Mouse (Mus musculus): Measurements from ENCODE around the gene Mmp15.

GRCm38 (mm10) chr8:95305526-95305925 lies 46.5 kb upstream of the Mmp15 start:
- TF ChIP-seq POLR2A (IDR thresholded peaks at IDR 0.05; ENCODE audit: insufficient read depth, low read depth, low read length), result no peak
- no peak for TF ChIP-seq CTCF (IDR thresholded peaks at IDR 0.05)
